Mouse (Mus musculus) heart, postnatal 25 days (tissue): Measurements from ENCODE around the gene Dnah2. TPM values are rescaled to one million over a fixed set of nuclear protein-coding genes. Genes with fewer than 3 reads are reported as not detected.

Experiments
- DNase-seq: peaks from one replicate; pipeline ENCODE4 v3.0.0; 2022; ENCODE audit warnings: low spot score
- intact Hi-C: fragments of 180-260 bp; cut with DNase I; formaldehyde crosslinking; loops from one replicate; pipeline ENCODE4 v1.15.1; 2025
- microRNA-seq: library from miRNA; unstranded; fragments of <30 nt; microRNA quantifications from one replicate; pipeline ENCODE4 v1.2.0, GENCODE M21; 2022
- total RNA-seq, 2 experiments: library from RNA; stranded (reverse); gene quantifications; 2 replicates each; pipeline ENCODE4 v1.2.3; 2021

The Dnah2 gene
- total RNA-seq, 2 experiments from 2014 or later = 0.17 to 0.39 TPM

DNA sequence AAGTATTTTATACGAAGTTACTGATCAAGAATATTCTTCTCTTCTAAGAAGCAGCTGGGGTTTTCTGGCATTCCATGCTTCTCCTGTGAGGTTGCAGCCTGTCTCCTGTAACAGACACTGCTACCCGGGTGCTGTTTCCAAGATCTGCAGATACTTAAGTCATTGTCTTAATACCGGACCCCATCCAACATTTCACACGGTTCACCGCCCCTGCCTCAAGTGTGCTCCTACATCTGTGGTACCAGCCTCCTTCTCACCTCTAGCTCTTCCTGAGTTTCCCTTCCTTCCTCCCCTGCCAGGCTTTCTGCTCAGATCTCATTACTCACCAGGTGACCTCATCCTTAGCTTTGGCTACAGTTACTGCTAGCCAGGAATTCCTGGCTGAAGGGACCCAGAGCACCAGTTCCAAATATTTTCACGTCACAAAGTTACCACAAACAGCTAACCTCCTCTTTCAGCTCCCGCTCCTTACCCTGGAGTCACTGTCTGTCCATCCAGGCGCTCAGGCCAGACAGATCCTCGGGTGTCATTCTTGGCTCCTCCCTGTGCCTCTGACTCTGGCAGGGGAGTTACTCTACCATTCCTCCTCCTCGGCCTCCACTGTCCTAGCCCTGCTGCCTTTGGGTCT lies 166.3 kb downstream of the Dnah2 start:
- intact Hi-C loops = loop anchor here (10.0 kb wide), 1 partner anchor 188 kb away; the partner anchor contains the start of gene Alox8

DNA sequence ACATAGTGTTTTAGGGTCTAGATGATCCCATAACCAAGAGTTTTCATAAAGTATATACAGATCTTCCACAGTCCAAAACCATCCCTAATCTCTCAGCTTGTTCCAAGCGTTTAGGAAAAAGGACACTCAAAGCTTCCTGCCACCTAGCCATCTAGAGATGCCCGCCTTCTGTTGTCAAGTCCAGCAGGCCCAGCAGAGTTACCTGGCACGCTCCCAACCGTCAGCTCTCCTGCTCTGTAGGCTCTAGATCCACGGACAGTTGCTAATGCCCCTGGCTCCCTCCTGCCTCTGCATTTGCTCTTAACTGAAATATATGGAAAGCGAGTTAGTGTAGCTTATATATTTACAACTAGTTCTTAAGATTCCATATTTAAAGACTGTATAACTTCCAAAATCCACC lies 167.6 kb downstream of the Dnah2 start:
- no peak for DNase-seq
- intact Hi-C loops = loop anchor here (10.0 kb wide), 1 partner anchor 187 kb away; the partner anchor contains the start of gene Alox8

More for the DNA sequence above, 166.3 kb downstream of the Dnah2 start:
- DNase-seq = no peak

DNA sequence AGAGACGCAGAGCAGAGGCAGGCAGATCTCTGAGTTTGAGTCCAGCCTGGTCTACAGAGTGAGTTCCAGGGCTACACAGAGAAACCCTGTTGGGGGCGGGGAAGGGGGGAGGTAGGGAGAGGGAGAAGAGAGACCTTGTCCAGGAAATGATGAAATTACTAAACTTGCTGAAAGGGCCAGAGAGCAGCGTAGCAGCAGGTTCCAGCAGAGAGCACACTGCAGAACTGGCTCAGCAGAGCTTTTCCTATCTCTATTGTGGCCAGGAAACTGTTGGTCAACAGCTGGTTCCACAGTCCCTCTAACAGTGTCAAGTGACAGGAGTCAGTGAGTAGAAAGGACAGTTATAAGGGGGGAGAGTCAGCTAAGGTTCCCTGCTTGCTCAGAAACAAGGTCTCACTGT lies 169.3 kb downstream of the Dnah2 start:
- DNase-seq = no peak
- intact Hi-C loops = no loop called here

DNA sequence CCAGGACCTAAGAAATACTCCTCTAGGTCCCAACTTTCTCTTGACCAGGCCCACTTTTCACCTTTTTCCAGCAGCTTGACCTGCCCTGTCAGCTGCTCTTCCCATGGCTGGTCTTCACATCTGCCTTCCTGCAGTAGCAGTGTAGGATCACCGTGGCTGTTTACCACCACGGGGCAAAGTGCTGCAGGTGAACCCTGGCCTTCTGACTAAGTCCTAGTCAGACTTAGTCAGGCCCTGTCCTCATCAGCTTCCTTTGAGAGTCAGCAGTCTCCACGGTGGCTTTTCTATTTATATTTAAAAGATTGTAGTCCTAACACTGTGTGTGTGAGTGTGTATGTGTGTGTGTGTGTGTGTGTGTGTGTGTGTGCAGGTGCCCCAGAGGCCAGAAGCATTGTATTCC lies 171.1 kb downstream of the Dnah2 start:
- DNase-seq = no peak
- intact Hi-C loops = no loop called here

DNA sequence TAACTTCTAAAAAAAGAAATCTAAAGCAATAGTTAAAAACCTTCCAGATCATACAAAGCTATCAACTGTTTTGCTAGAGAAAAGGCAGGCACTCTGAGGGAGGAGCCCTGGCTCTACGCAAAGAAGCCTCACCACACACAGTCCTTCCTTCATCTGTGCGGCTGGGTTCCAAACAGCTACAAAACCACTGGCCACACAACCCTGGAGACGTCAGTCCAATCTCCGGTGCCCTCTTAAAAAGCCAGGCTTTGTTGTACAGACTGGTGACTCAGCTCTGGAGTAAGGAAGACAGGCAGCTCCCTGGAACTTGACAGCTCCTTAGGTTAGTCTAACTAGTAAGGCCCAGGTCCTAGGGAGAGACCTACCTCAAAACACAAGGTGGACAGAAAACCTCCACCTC lies 173.3 kb downstream of the Dnah2 start:
- no peak for DNase-seq
- intact Hi-C loops = no loop called here

DNA sequence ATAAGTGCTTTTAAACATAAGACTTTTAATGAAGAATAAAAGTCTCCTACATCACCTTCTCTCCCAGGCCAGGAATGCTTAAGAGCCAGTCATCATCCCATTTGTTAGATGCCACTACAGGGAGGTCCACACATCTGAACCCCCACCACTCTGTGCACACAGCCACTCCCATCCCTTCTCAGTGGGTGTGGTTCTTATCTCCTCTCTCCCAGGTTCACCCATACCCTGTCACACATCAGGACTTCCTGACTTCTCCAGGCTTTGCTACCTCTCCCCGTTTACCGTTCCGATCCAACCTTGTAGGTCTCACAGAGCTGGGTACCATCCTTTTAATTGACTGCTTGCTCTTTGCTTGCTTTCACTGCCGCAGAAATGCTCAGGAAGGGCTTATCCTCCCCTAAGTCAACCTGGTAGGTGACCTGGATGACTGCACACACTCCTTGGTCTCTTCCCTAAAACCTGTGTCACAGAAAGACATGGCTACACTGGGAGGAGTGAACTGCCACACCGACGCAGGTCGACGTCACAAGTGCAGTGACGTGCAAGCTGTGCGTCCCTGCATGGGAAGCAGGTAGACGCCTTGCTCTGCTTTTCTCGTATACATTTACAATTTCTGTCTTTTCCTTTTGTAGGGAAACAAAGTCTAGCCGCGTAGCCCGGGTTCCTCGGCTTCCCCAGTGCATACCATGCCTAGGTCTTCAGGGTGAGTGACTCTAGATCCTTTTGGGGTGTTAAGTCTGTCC lies 175.5 kb downstream of the Dnah2 start:
- DNase-seq = no peak
- intact Hi-C loops = no loop called here

DNA sequence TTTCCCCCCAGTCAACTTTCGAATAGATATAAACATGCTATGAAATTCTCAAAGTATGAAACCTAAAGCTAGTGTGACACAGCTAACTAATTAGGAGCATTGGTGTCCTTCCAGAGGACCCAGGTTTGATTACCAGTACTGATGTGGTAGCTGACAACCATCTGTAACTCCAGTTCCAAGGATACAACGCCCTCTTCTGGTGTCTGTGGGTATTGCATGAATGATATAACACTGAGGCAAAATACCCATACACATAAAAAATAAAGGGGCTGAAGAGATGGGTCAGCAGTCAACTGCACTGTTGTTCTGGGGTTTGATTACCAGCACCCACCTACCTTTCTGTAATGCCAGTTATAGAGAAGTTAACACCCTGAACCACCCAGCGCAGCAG lies 176.1 kb downstream of the Dnah2 start:
- DNase-seq = no peak
- intact Hi-C loops = no loop called here

DNA sequence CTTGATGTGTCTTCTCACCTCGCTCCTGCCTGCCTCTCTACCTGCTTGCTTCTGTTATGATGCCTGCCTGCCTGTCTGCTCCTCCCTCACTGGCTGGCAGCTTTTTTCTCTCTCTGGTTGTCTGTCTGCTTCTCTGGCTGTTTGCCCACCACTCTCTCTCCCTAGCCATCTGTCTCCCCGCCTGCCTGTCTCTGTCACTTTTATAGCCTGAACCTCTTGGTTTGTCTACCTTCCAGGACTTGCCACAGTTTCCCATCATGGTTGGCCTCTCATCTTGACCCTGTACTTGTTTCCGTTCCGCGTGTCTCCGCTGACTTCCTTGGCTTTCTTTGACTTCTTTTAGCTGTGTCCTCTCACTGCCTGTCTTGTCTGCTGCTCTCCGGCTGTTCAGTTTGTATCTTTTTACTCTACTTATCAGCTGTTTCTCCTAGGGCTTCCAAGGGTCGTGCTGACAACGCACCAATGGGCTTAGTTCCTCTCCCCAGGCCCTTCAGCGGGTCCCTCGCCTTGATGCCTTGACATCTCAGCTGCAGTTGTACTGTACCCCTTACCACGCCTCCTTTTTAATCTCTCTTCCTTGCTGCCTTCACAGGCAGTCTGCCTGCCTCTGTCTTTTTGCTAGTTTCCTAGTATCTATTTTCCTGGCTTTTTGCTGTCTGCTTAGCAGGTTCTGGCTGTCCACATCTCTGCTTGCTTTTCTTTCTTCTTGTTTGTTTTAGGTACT lies 176.7 kb downstream of the Dnah2 start:
- DNase-seq = no peak
- intact Hi-C loops = no loop called here

DNA sequence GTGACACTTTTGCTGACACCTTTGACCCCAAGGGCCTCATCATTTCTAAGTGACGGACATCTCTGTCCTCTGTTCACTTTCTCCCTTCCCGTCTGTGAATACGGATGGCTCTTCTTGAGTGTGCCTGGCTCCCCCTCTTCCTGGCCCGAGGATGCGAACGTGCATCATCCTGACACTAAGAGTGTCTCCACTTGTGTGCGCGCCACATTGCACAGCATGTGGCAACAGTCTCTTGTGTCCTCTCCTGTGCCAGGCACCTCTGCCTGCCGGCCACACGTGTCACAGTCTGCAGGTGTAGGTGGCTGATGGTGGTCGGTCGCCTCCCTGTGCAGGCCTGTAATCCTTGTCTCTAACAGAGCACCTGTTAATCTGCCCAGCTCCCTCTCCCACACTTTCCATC lies 177.3 kb downstream of the Dnah2 start:
- intact Hi-C loops = no loop called here

DNA sequence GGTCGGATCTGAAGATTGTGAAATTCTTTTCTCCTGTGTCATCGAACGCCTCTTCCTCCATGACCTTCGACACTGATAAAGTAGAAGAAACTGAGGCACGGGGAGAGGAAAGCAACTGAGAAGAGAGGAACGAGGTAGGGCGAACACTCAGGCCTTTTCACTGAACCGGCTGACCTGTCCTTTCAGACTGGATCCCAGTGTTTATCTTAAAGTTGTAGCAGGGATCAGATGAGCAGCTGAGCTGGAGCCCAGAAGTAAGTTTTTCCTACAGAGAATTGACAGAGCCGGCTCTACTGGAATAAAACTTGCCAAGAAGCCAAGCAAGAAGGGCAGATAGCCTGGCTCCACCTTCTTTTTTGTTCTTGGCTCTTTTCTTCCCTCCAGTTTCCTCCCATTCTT lies 178.1 kb downstream of the Dnah2 start:
- intact Hi-C loops = no loop called here
- DNase-seq = no peak

More for the DNA sequence above, 177.3 kb downstream of the Dnah2 start:
- DNase-seq = no peak

Small RNA genes lying within 50 kb of the gene (microRNA-seq; reads per million reads assigned to microRNA genes)
- gene Gm27493 = not detected

Other genes starting within 250 kb of the Dnah2 start
- gene Cntrob, start 225.3 kb downstream of the Dnah2 start, total RNA-seq = 1 to 10 TPM; 2.6 to 5.3 TPM
- gene Trappc1, start 225.1 kb downstream of the Dnah2 start, total RNA-seq = 10 to 100 TPM; 48.0 to 53.0 TPM
- under 1 TPM; 0.22 to 0.29 TPM for gene Kcnab3, start 222.9 kb downstream of the Dnah2 start, total RNA-seq
- gene Rnf227, start 208.6 kb downstream of the Dnah2 start, total RNA-seq = under 1 TPM; 0.16 to 0.17 TPM
- gene Chd3, start 179.7 kb downstream of the Dnah2 start, total RNA-seq = 10 to 100 TPM; 26.4 to 27.9 TPM
- gene Naa38, start 153.6 kb downstream of the Dnah2 start, total RNA-seq = 10 to 100 TPM; 97.5 to 99.2 TPM
- 10 to 100 TPM; 26.1 to 29.3 TPM for gene Cyb5d1, start 153.5 kb downstream of the Dnah2 start, total RNA-seq
- gene Tmem88, start 150.9 kb downstream of the Dnah2 start, total RNA-seq = 10 to 100 TPM; 22.5 to 23.7 TPM
- gene Kdm6b, start 135.4 kb downstream of the Dnah2 start, total RNA-seq = 10 to 100 TPM; 25.6 to 30.3 TPM
- 10 to 100 TPM; 64.1 to 71.6 TPM for gene Efnb3, start 11.1 kb upstream of the Dnah2 start, total RNA-seq
- gene Wrap53, start 31.1 kb upstream of the Dnah2 start, total RNA-seq = 1 to 10 TPM; 4.6 to 6.1 TPM
- gene Trp53, start 31.2 kb upstream of the Dnah2 start, total RNA-seq = 10 to 100 TPM; 16.9 to 17.9 TPM
- gene Atp1b2, start 56.8 kb upstream of the Dnah2 start, total RNA-seq = 10 to 100 TPM; 18.0 to 25.8 TPM
- gene Shbg, start 68.8 kb upstream of the Dnah2 start, total RNA-seq = not detected
- 1 to 10 TPM; 2.3 to 2.5 TPM for gene Sat2, start 72.9 kb upstream of the Dnah2 start, total RNA-seq
- 10 to 100 TPM; 81.8 to 84.9 TPM for gene Fxr2, start 83.9 kb upstream of the Dnah2 start, total RNA-seq
- not detected for gene Sox15, start 106.2 kb upstream of the Dnah2 start, total RNA-seq
- 10 to 100 TPM; 15.2 to 16.5 TPM for gene Mpdu1, start 113.5 kb upstream of the Dnah2 start, total RNA-seq
- 1 to 10 TPM; 7.1 to 7.7 TPM for gene Cd68, start 117.0 kb upstream of the Dnah2 start, total RNA-seq
- 100 to 1,000 TPM; 201 to 206 TPM for gene Eif4a1, start 123.3 kb upstream of the Dnah2 start, total RNA-seq
- 10 to 100 TPM; 31.7 to 33.5 TPM for gene Senp3, start 133.0 kb upstream of the Dnah2 start, total RNA-seq
- 1 to 10 TPM; 1.6 to 2.1 TPM for gene Tnfsf13, start 136.7 kb upstream of the Dnah2 start, total RNA-seq
- gene Tnfsf12, start 146.7 kb upstream of the Dnah2 start, total RNA-seq = 10 to 100 TPM; 14.5 to 16.4 TPM
- gene Tnfsfm13, start 147.0 kb upstream of the Dnah2 start, total RNA-seq = 1 to 10 TPM; 3.2 to 4.5 TPM
- 10 to 100 TPM; 28.6 to 30.4 TPM for gene Polr2a, start 209.5 kb upstream of the Dnah2 start, total RNA-seq
- not detected for gene Slc35g3, start 212.9 kb upstream of the Dnah2 start, total RNA-seq
- gene Zbtb4, start 216.8 kb upstream of the Dnah2 start, total RNA-seq = 10 to 100 TPM; 33.3 to 39.6 TPM
- gene Chrnb1, start 246.8 kb upstream of the Dnah2 start, total RNA-seq = 1 to 10 TPM; 4.8 to 5.0 TPM